Mouse (Mus musculus) lung, postnatal 36 days (tissue): ENCODE data around the gene Coro1b.
A peak's percentile ranks its signal among the peaks of the same experiment; 100 is the strongest.

ENCODE experiments used
- DNase-seq: peaks from one replicate; pipeline ENCODE4 v3.0.0; 2022; ENCODE audit warnings: mixed read lengths

Gene Coro1b

GRCm38 (mm10) chr19:4144550-4145498 is 3.6 kb upstream of the Coro1b start:
- peak; percentile 54 for DNase-seq

DNA sequence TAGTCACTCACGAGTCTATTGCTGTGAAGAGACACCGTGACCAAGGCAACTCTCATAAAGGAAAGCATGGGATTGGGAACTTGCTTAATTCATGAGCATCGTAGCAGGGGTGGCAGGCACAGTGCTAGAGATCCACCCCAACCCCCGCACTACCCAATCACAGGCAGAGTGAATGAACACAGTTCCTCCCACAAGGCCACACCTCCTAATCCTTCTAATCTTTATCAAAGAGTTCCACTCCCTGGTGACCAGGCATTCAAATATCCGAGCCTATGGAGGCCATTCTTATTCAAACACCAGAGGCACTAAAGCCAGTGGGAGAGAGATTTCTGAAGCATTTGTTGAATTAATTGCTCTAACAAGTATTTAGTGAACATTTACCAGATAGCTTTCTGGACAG is 2.5 kb upstream of the Coro1b start:
- no peak for DNase-seq

DNA sequence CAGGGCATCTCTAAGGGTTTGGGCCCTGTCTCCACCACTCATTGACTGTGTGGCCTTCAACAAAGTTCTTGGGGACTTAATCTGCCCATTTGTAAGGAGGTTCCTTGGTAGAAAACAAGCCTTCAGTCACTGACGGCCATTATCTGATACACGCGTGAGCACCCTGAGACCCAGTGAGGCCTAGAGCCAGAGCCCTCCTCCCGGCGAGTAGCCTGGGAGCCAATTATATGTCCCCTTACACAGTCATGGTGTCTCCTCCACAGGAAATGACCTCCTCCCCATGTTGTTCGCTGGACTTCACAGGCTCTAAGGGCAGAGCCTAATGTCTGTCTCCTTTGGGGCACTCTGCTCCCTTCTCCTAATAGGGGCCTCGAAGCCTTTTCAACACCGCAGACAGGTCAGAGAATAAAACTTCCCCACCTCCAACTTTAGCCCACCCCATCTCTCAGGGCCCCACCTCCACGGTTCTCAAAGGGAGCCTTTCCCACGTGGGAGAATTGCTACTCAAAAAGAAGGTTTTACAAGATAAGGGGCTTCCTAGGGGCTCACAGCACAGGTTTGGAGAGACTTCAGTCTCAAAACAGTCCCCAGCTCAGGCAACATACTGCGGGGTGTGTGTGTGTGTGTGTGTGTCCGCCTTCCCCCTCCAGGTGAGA is 1.9 kb upstream of the Coro1b start:
- DNase-seq: no peak

- peak; percentile 50 for DNase-seq
Measured at GRCm38 (mm10) chr19:4147022-4147405, 1.4 kb upstream of the Coro1b start.

DNA sequence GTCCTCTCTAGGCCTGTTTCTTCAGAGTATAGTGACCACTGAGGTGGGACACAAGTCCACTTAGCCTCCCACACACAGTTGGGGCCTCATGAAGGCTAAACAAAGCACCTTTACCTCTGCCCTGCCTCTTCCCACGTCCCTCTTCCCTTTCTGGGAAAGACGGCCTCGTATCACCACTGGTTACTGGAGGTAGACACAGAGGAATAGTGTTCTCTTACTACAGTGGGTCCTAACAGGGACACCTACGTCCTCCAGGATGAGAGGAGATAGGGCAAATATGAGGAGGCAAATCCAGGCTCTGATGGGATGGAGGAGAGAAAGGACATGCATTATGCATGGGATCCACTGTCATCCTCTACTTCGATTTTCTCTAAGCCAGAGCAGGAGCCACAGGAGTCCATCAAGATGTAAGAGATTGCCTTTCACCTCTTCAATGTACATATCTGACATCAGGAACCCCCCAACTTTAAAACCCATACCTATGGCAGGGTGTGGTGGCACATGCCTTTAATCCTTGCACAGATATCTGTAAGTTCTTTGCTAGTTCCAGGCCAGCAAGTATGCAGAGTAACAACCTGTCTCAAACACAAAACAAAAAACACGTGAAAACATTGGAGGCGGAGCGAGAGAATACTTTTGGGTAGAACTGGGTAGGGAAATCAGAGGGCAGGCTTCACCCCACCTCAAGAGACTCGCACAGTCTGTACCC is 483 bp upstream of the Coro1b start:
- no peak for DNase-seq

DNA sequence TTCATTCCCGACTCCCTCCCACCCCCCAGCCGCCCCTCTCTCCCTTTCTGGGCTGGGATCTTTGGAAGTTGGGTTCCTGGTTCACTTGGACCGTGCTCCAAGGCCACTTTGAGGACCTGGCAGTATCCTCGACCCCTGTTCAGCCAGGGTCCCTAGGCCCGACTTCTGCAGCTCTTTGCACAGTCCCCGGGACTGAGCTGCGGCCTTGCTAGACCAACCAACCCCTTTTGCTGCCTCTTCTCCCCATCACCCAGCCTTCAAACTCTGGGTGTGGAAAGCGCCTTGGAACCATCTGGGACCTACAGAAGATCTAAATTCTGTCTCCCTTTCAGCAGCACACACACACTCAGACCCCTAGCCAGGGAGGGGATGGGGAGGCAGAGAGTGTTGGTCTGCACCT is 400 bp downstream of the Coro1b start:
- no peak for DNase-seq

- no peak for DNase-seq
Measured at GRCm38 (mm10) chr19:4149283-4149682, 864 bp downstream of the Coro1b start.

GRCm38 (mm10) chr19:4149764-4150461 is 1.5 kb downstream of the Coro1b start:
- no peak for DNase-seq

DNA sequence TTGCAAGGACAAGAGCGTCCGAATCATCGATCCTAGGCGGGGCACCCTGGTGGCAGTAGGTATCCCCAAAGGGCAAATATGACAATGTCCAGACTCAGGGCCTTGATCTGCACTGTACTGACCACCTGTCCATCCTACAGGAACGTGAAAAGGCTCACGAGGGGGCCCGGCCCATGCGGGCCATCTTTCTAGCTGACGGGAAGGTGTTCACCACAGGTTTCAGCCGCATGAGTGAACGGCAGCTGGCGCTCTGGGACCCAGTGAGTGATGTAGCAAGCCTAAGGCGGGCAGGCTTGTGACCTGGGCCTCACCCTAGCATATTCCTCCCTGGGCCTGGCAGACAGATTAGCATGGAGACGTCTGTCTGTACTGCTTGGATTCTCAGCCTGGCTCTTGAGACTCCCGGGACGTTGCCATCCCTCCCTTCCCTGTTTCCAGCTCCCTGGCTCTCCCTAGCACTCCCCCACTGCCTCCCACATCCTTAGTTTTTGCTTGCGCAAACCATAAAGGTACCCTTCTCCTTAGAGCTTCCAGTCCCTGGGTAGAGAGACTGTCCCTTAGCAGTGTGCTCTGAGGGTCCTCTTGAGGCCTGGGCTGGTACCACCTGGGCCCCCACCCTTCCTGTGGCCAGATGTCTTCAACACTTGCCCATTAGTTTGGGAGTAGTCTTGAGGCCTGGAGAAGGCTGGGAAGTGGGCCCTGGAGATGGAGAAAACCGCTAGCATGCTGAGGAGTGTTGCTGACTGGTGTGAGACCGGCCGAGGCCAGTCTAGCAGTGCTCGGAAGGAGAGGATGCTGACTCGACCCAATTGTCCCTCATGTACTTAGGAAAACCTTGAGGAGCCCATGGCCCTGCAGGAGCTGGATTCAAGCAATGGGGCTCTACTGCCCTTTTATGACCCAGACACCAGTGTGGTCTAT is 2.4 kb downstream of the Coro1b start:
- DNase-seq: no peak

DNA sequence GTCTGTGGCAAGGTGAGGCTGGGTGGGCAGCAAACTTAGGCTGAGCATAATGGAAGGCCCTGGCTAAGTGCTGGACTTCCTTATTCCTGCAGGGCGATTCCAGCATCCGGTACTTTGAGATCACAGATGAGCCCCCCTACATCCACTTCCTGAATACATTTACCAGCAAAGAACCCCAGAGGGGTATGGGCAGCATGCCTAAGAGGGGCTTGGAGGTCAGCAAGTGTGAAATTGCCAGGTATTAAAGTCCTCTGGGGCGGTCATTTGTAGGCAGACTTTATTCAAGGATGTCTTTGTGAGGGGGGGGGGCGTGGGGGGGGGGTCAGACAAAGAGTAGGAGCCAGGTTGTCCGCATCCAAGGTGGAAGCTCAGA is 3.1 kb downstream of the Coro1b start:
- no peak for DNase-seq

- no peak for DNase-seq
Measured at GRCm38 (mm10) chr19:4151898-4152297, 3.5 kb downstream of the Coro1b start.

GRCm38 (mm10) chr19:4152445-4153231 is 4.2 kb downstream of the Coro1b start:
- no peak for DNase-seq

GRCm38 (mm10) chr19:4153232-4153654 is 4.8 kb downstream of the Coro1b start, which contains the start of gene Ptprcap:
TSS of gene Ptprcap (plus strand) at chr19:4153604.
- no peak for DNase-seq

DNA sequence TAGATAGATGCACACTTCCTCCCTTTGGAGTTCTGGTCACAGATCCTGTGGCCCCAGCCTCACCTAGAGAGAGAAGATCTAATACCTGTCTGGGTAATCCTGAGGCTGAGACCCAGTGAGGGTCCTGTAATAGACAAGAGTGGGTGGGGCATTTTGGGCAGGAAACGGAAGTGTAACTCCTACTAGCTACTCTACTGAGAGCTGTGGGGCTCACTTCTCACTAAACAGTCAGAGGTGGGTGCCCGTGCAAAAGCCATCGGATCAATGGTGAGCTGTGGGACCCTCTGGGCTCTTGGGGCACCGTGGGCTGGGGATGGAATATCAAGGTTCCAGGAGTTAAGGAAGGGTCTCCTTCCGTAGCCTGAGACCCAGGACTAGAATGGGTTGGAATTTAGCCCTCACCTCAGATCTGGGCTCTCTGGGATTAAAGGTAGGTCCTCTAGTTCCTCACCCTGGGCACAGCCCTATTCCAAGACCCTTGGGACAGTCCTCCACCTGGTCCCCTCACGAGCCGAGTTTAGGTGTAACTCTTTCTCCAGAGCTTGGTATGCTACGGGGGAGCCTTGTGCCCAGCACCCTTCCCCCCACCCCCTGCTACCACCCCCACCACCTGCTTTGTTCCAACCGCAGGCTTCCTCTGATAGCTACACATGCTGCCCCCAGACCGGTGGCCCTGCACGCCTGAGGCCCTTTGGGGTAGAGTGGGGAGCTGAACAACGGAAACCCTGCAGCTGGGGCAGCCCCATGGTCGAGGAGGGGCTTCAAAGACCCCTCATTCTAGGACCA is 6.2 kb downstream of the Coro1b start:
- peak; percentile 51 for DNase-seq

GRCm38 (mm10) chr19:4155223-4156072 is 7.0 kb downstream of the Coro1b start:
- no peak for DNase-seq

- DNase-seq: no peak
Measured at GRCm38 (mm10) chr19:4156073-4156579, 7.7 kb downstream of the Coro1b start.

- no peak for DNase-seq
Measured at GRCm38 (mm10) chr19:4156771-4157170, 8.4 kb downstream of the Coro1b start.

DNA sequence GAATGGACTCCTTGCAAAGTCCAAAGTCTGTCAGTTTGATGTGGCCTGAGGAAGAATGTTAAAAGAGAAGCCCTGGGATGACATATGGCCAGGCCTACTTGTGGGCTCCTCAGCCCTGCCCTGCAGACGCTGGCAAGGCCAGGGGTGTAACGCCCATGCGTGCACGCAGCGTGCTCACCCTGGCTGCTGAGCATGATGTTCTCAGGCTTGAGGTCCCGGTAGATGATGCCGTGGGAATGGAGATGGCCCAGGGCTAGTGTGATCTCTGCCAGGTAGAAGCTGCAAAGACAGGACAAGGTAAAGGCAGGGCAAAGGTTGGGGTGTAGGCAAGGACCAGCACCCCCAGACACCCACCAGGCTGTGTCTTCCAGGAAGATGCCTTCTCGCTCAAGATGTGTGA is 10.6 kb downstream of the Coro1b start:
- no peak for DNase-seq
